Mouse (Mus musculus): ENCODE measurements at regions not wholly inside any gene's neighbourhood (a gene's known extent, or its start where the extent isn't known, plus 50 kb on each side); places are given as distances from the start of the nearest gene placed in this dataset.

- Histone ChIP-seq H3K9ac (no peak overlapping the region), H3K4me3 (no peak overlapping the region), H3K27ac (no peak overlapping the region), H3K4me2 (no peak overlapping the region), H3K4me1 (0 out of 2 replicates have a peak, but pooled peaks cover 4% of the 10 kb centered on the region), H3K27me3 (peaks cover 28% of the 10 kb centered on the region), H3K36me3 (no peaks in the 10 kb centered on the region), H3K9me3 (no peaks in the 10 kb centered on the region)
- no peak for ATAC-seq (ENCODE audit: insufficient number of reproducible peaks, insufficient read depth, low FRiP score, low TSS enrichment, low read depth)
- WGBS: 87% methylated on average over 11 of the region's 11 CpGs
These were observed 327.3 kb downstream of the Etnk1 start for GRCm38 (mm10) chr6:143494341-143494740.

- Histone ChIP-seq H3K9ac (no peak overlapping the region), H3K36me3 (no peaks in the 10 kb centered on the region), H3K27ac (no peak overlapping the region), H3K9me3 (no peaks in the 10 kb centered on the region), H3K4me2 (no peak overlapping the region), H3K27me3 (peaks cover 28% of the 10 kb centered on the region), H3K4me1 (peaks cover 7% of the 10 kb centered on the region; the same call in 1 of the 2 replicates), H3K4me3 (no peak overlapping the region)
- ATAC-seq (ENCODE audit: insufficient number of reproducible peaks, insufficient read depth, low FRiP score, low TSS enrichment, low read depth): no peak
- 53% methylated on average over 7 of the region's 7 CpGs for WGBS
These were observed 327.9 kb downstream of the Etnk1 start for GRCm38 (mm10) chr6:143494886-143495285.

DNA sequence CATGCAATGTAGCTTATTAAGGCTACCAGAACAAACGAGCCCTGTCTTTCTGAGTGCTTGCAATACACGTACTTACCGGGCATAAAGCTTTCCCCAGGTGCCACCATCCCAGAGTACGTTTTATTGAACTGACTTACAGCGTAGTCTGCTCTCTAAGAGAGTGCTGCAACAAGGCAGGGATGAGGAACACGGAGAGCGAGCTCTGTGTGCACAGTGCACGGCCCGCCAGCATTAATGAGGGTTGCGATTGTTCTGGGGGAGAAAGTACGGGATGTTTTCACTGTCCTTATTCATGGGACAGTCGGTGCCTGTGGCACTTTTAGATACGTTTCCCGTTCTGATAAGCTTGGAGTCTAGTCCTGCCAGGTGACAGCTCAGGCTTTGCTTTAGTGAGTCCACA lies 331.7 kb downstream of the Etnk1 start:
- no peak for ATAC-seq (ENCODE audit: insufficient number of reproducible peaks, insufficient read depth, low FRiP score, low TSS enrichment, low read depth)
- Histone ChIP-seq H3K9me3 (no peaks in the 10 kb centered on the region), H3K9ac (no peak overlapping the region), H3K4me2 (no peak overlapping the region), H3K4me3 (no peak overlapping the region), H3K27ac (peak overlapping the region; percentile 58), H3K36me3 (no peaks in the 10 kb centered on the region), H3K27me3 (peaks cover 36% of the 10 kb centered on the region), H3K4me1 (peaks cover 26% of the 10 kb centered on the region)
- 49% methylated on average over 14 of the region's 14 CpGs for WGBS

DNA sequence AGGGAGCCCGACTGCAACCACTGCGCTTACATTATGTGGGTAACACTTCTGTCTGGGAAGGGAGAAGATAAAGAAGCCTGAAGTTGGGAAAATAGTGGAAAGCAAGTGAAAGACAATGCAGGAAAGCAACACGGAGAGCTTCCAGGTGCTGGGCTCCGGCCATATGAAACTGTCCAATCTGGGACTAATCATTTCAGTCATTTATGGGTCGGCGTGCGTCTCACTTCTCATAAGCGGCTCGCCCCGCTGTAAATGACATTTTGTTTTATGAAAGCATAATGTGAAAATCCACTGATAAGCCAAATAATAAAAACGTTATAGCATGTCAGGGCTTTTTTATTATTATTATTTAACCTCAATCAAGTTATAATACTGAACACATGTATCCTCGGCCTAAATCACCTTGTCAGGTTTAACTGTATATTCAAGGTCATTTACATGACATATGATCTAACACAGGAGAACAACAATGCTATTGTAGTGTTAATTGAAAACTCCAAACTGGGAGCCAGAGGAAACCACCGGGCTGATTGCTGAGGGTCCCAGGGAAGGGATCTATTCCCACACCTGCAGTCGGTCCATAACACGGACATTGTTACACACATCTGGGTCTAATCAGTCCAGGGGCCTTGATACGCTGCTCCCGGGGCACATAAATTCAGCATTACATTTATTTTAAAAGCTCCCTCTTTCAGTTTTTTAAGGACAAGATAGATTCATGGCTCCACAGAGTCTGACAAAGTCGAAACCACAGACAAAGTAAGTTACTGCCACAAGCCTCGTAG lies 332.4 kb downstream of the Etnk1 start:
- 0 out of 2 replicates have a peak, but pooled peaks have one; percentile 57 for ATAC-seq (ENCODE audit: insufficient number of reproducible peaks, insufficient read depth, low FRiP score, low TSS enrichment, low read depth)
- peak overlapping the region; percentile 48 for H3K4me2 ChIP-seq
- H3K9me3 ChIP-seq: no peaks in the 10 kb centered on the region
- peak overlapping the region; percentile 58 for H3K27ac ChIP-seq
- peaks cover 26% of the 10 kb centered on the region for H3K4me1 ChIP-seq
- WGBS: 27% methylated on average over 19 of the region's 19 CpGs
- H3K36me3 ChIP-seq: no peaks in the 10 kb centered on the region
- H3K4me3 ChIP-seq: no peak overlapping the region
- H3K27me3 ChIP-seq: peaks cover 34% of the 10 kb centered on the region
- no peak overlapping the region for H3K9ac ChIP-seq

DNA sequence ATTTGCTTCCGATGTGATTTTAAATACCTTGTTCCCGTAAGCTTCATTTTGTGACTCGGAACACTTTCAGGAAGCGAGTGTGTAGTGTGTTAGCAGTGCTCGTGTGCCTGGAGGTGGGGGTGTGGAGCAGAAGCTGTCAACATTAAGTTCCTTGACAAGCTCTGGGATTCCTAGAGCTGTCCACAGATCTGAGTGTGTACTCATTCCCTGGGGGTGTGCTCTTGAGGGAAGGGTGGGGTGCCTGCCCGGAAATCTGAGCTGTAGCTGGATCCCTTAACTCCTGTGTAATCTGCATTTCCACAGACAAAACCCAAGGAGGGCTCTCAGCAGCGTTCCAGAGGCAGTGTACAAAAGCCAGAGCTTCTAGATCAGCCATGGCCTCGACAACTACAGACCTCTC lies 335.8 kb downstream of the Etnk1 start:
- no peak; the same call in 1 of the 2 replicates for ATAC-seq (ENCODE audit: insufficient number of reproducible peaks, insufficient read depth, low FRiP score, low TSS enrichment, low read depth)
- no peak overlapping the region for H3K4me2 ChIP-seq
- 0 out of 2 replicates have a peak, but pooled peaks cover 2% of the 10 kb centered on the region for H3K9me3 ChIP-seq
- H3K36me3 ChIP-seq: no peaks in the 10 kb centered on the region
- H3K27ac ChIP-seq: no peak overlapping the region
- WGBS: 59% methylated on average over 8 of the region's 8 CpGs
- H3K4me1 ChIP-seq: peaks cover 26% of the 10 kb centered on the region
- no peak overlapping the region for H3K4me3 ChIP-seq
- no peak overlapping the region for H3K9ac ChIP-seq
- H3K27me3 ChIP-seq: peaks cover 19% of the 10 kb centered on the region

GRCm38 (mm10) chr6:143503953-143504352 lies 336.9 kb downstream of the Etnk1 start:
- H3K36me3 ChIP-seq: no peaks in the 10 kb centered on the region
- peaks cover 24% of the 10 kb centered on the region for H3K4me1 ChIP-seq
- H3K27ac ChIP-seq: no peak overlapping the region
- H3K9me3 ChIP-seq: 0 out of 2 replicates have a peak, but pooled peaks cover 2% of the 10 kb centered on the region
- H3K9ac ChIP-seq: no peak overlapping the region
- ATAC-seq (ENCODE audit: insufficient number of reproducible peaks, insufficient read depth, low FRiP score, low TSS enrichment, low read depth): no peak
- no peak overlapping the region for H3K4me3 ChIP-seq
- peaks cover 8% of the 10 kb centered on the region for H3K27me3 ChIP-seq
- no peak overlapping the region for H3K4me2 ChIP-seq
- WGBS: 83% methylated on average over 4 of the region's 4 CpGs

- WGBS: 92% methylated on average over 5 of the region's 5 CpGs
- Histone ChIP-seq H3K4me3 (no peak overlapping the region), H3K27ac (no peak overlapping the region), H3K4me2 (no peak overlapping the region), H3K27me3 (no peaks in the 10 kb centered on the region), H3K4me1 (no peaks in the 10 kb centered on the region), H3K36me3 (no peaks in the 10 kb centered on the region), H3K9ac (no peak overlapping the region), H3K9me3 (peaks cover 5% of the 10 kb centered on the region)
- no peak for ATAC-seq (ENCODE audit: insufficient number of reproducible peaks, insufficient read depth, low FRiP score, low TSS enrichment, low read depth)
These were observed 346.4 kb downstream of the Etnk1 start for GRCm38 (mm10) chr6:143513459-143513858.

GRCm38 (mm10) chr6:143515137-143515536 lies 348.1 kb downstream of the Etnk1 start:
- Histone ChIP-seq H3K36me3 (no peaks in the 10 kb centered on the region), H3K4me3 (no peak overlapping the region), H3K4me1 (no peaks in the 10 kb centered on the region), H3K9me3 (peaks cover 5% of the 10 kb centered on the region), H3K27me3 (no peaks in the 10 kb centered on the region), H3K9ac (no peak overlapping the region), H3K4me2 (no peak overlapping the region), H3K27ac (no peak overlapping the region)
- 79% methylated on average over 12 of the region's 12 CpGs for WGBS
- no peak for ATAC-seq (ENCODE audit: insufficient number of reproducible peaks, insufficient read depth, low FRiP score, low TSS enrichment, low read depth)

DNA sequence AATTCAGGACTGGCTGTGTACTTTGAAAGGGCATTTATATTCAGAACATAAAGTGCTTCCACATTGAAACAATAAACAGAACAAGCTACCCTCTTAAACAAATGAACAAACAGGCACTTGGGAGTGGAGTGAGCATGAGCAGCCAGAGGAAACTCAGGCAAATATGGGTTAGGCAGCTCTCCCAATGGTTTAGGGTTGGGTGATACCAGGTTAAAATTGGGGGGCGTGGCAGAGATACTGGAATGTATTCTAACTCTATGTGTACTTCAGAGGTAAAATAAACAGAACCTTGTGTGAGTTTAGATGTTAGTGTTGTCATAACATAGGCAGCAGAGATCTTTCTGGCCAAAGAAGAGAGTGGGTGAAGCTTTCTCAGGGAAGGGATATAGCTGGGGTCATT lies 349.7 kb downstream of the Etnk1 start:
- Histone ChIP-seq H3K4me1 (no peaks in the 10 kb centered on the region), H3K27me3 (no peaks in the 10 kb centered on the region), H3K9me3 (peaks cover 3% of the 10 kb centered on the region; the same call in 1 of the 2 replicates), H3K9ac (no peak overlapping the region), H3K36me3 (no peaks in the 10 kb centered on the region), H3K4me2 (no peak overlapping the region), H3K4me3 (no peak overlapping the region), H3K27ac (no peak overlapping the region)
- no peak for ATAC-seq (ENCODE audit: insufficient number of reproducible peaks, insufficient read depth, low FRiP score, low TSS enrichment, low read depth)
- WGBS: 82% methylated on average over 1 of the region's 1 CpGs

DNA sequence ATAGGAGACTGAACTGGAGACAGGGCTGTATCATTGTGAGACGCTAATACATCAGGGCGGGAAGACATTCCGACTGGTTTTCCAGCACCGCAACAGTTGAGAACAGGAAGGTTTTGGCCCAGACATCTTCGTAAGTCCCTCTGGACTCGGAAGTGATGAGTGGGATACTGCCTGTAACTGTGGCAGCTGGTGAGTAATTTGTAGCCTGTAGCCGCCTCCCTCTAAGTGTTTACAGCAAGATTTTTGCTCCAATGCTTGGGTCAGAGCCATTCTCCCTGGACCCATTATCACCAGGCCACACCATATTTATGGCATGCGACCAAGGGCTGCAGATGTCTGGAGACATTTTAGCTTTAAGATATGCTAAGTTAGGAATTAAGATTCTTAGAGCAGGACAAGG lies 351.5 kb downstream of the Etnk1 start:
- no peaks in the 10 kb centered on the region for H3K27me3 ChIP-seq
- H3K9ac ChIP-seq: no peak overlapping the region
- H3K36me3 ChIP-seq: no peaks in the 10 kb centered on the region
- no peaks in the 10 kb centered on the region for H3K4me1 ChIP-seq
- ATAC-seq (ENCODE audit: insufficient number of reproducible peaks, insufficient read depth, low FRiP score, low TSS enrichment, low read depth): no peak
- H3K27ac ChIP-seq: no peak overlapping the region
- WGBS: 80% methylated on average over 8 of the region's 8 CpGs
- no peaks in the 10 kb centered on the region for H3K9me3 ChIP-seq
- no peak overlapping the region for H3K4me2 ChIP-seq
- H3K4me3 ChIP-seq: no peak overlapping the region

DNA sequence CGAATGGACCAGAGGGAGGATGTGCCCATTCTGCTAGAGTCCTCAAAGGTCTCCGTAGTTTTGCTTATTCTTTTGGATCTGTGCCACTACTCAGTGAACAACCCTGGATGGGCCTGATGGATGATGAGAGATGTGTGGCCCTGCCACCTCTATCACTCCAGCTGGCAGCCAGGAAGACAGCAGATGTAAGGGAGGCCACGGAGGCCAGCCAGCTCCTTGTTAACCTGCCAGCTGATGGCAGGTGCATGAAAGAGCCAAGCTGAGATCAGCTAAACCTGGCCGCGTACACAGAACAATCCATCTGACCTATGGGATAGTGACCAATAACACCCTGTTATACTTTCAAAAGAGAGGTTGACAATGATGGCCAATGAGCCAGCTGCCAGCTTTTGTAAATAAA lies 352.6 kb downstream of the Etnk1 start:
- no peaks in the 10 kb centered on the region for H3K9me3 ChIP-seq
- no peak overlapping the region for H3K4me2 ChIP-seq
- H3K9ac ChIP-seq: no peak overlapping the region
- WGBS: 93% methylated on average over 5 of the region's 5 CpGs
- no peaks in the 10 kb centered on the region for H3K4me1 ChIP-seq
- no peak overlapping the region for H3K4me3 ChIP-seq
- H3K27me3 ChIP-seq: no peaks in the 10 kb centered on the region
- no peak for ATAC-seq (ENCODE audit: insufficient number of reproducible peaks, insufficient read depth, low FRiP score, low TSS enrichment, low read depth)
- H3K36me3 ChIP-seq: no peaks in the 10 kb centered on the region
- H3K27ac ChIP-seq: no peak overlapping the region

DNA sequence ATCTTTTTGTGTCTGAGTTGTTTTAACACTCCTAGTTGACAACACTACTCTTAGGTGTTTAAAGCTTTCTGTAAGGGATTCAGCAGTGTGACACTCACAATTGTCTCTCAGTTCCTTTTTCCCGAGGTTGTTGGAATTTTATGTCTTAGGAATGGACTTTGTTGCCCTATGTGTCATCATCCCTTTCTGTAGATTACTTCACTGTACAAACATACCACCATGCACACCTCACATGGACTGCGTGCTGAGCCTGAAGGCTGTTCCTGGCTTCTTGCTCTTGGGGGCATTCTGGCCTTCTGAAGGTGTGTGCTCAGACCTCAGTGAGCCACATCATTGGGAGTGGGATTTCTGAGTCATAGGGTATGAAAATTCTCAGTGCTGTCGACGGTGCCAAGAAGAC lies 358.1 kb downstream of the Etnk1 start:
- H3K27me3 ChIP-seq: no peaks in the 10 kb centered on the region
- WGBS: 87% methylated on average over 4 of the region's 4 CpGs
- no peaks in the 10 kb centered on the region for H3K4me1 ChIP-seq
- H3K36me3 ChIP-seq: no peaks in the 10 kb centered on the region
- H3K9ac ChIP-seq: no peak overlapping the region
- no peaks in the 10 kb centered on the region for H3K9me3 ChIP-seq
- H3K4me2 ChIP-seq: no peak overlapping the region
- ATAC-seq (ENCODE audit: insufficient number of reproducible peaks, insufficient read depth, low FRiP score, low TSS enrichment, low read depth): no peak
- H3K27ac ChIP-seq: no peak overlapping the region
- no peak overlapping the region for H3K4me3 ChIP-seq
